Mouse (Mus musculus): ENCODE results near the gene Rab8b.

DNA sequence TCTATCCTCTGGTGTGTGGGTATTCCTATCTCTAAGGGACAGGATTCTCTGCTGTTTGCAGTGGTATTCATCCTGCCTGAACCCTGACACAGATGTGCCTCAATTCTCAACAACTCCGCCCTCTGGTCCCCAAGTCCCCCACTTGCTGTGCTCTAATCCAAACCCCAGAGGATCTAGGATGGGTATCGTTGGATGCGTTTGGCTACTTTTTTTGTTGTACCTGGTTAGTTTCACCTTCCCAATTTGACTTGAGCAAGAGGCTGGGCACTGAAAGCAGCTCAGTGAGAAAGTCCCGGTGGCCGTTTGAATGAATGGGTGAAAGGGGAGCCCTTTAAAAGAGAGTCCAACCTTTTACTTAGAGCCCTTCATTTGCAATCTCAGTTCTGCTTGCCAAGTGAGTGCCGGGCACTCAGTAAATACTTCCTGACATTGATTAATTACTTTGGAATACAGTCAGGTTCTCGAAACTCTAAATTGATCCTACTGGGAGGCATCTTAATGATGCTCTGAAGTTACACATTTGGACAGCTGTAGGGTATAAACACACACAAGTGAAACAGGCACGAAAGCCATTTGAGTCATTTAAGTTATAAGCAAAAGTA lies 32.1 kb downstream of the Rab8b start:
- TF ChIP-seq CTCF (IDR thresholded peaks at IDR 0.05; ENCODE audit: low read depth, low read length) = no peak
- TF ChIP-seq EP300 (IDR thresholded peaks at IDR 0.05; ENCODE audit: insufficient read depth, low read depth, low read length) = no peak

Data from ES-Bruce4 (cell line).